ENCODE assay signal across 8 mouse cellular contexts in the genomic region with DNA sequence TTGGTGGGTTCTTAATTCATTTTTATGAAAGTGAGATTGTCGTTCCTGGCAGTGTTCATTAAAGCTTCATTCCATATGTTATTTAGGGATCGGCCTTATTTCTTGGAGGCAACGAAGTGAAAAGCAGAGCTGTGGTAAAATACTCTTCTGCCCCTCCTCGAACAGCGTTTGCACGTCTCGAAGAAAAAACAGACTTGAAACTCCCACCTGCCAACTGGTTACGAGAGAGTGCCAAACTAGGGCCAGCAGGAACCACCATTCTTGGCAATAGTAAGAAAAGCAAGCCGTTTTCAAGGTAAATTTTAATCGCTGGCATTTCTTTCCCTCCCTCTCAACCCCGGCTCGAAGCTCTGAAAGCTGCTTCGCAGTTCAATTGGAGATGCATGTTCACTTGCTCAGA. TPM values are rescaled to one million over a fixed set of nuclear protein-coding genes. Genes with fewer than 3 reads are reported as not detected.
DNase-seq lines count a peak whose midpoint lies in the region; ATAC-seq and TF ChIP-seq lines count a peak whose summit lies in the region.

No protein-coding gene starts in this region.

- WGBS in heart, embryonic 16.5 days = 91% methylated on average over 13 of the region's 13 CpGs
- 92% methylated on average over 13 of the region's 13 CpGs for WGBS in embryonic facial prominence, embryonic 10.5 days
- 91% methylated on average over 13 of the region's 13 CpGs for WGBS in intestine, embryonic 14.5 days
- WGBS in liver, postnatal 0 days (ENCODE audit: insufficient replicate concordance) = 85% methylated on average over 13 of the region's 13 CpGs

- H3K4me3 ChIP-seq in heart, embryonic 16.5 days (ENCODE audit: low read length) = peak overlapping the region; percentile 92
- H3K4me3 ChIP-seq in embryonic facial prominence, embryonic 10.5 days = peak overlapping the region; percentile 93
- no peak overlapping the region; the same call in 1 of the 2 replicates for H3K4me3 ChIP-seq in intestine, embryonic 14.5 days (ENCODE audit: low read depth, low read length)
- peak overlapping the region; percentile 97 for H3K4me3 ChIP-seq in liver, postnatal 0 days (ENCODE audit: low read depth, low read length)

- no peak for TF ChIP-seq CTCF in liver, postnatal 0 days (IDR thresholded peaks at IDR 0.05; ENCODE audit: low read depth)

- H3K4me2 ChIP-seq in heart, embryonic 16.5 days (ENCODE audit: low read depth, low read length) = peak overlapping the region; percentile 92
- peak overlapping the region; percentile 83 for H3K4me2 ChIP-seq in intestine, embryonic 14.5 days (ENCODE audit: low read length)
- H3K4me2 ChIP-seq in liver, postnatal 0 days (ENCODE audit: low read depth, low read length) = peak overlapping the region; percentile 87

- no peaks in the 10 kb centered on the region for H3K27me3 ChIP-seq in heart, embryonic 16.5 days (ENCODE audit: control insufficient read depth, insufficient read depth, low read length)
- H3K27me3 ChIP-seq in embryonic facial prominence, embryonic 10.5 days (replicated peaks; ENCODE audit: low read depth, poor library complexity, severe bottlenecking) = no peaks in the 10 kb centered on the region
- H3K27me3 ChIP-seq in intestine, embryonic 14.5 days (replicated peaks; ENCODE audit: control insufficient read depth, insufficient read depth, low read length) = no peaks in the 10 kb centered on the region
- no peaks in the 10 kb centered on the region for H3K27me3 ChIP-seq in liver, postnatal 0 days (ENCODE audit: insufficient read depth, low read length)

- H3K27ac ChIP-seq in heart, embryonic 16.5 days (ENCODE audit: low read length) = no peak overlapping the region
- H3K27ac ChIP-seq in embryonic facial prominence, embryonic 10.5 days (replicated peaks) = no peak overlapping the region
- no peak overlapping the region for H3K27ac ChIP-seq in intestine, embryonic 14.5 days (ENCODE audit: low read depth)
- no peak overlapping the region for H3K27ac ChIP-seq in liver, postnatal 0 days (ENCODE audit: low read depth)

- no peak overlapping the region for H3K9ac ChIP-seq in heart, embryonic 16.5 days (ENCODE audit: low read length)
- H3K9ac ChIP-seq in intestine, embryonic 14.5 days (ENCODE audit: low read length) = no peak overlapping the region
- peak overlapping the region; percentile 97; the same call in 1 of the 2 replicates for H3K9ac ChIP-seq in liver, postnatal 0 days (replicated peaks)

- peaks cover 11% of the 10 kb centered on the region for H3K4me1 ChIP-seq in heart, embryonic 16.5 days (ENCODE audit: control insufficient read depth, insufficient read depth, low read length)
- H3K4me1 ChIP-seq in embryonic facial prominence, embryonic 10.5 days = peaks cover 25% of the 10 kb centered on the region
- peaks cover 13% of the 10 kb centered on the region for H3K4me1 ChIP-seq in intestine, embryonic 14.5 days (replicated peaks; ENCODE audit: control insufficient read depth, insufficient read depth, low read length)
- H3K4me1 ChIP-seq in liver, postnatal 0 days (ENCODE audit: insufficient read depth) = peaks cover 14% of the 10 kb centered on the region

- no peaks in the 10 kb centered on the region for H3K9me3 ChIP-seq in heart, embryonic 16.5 days (replicated peaks; ENCODE audit: control insufficient read depth, low read length)
- no peaks in the 10 kb centered on the region for H3K9me3 ChIP-seq in embryonic facial prominence, embryonic 10.5 days
- H3K9me3 ChIP-seq in intestine, embryonic 14.5 days (ENCODE audit: control insufficient read depth, low read length) = no peaks in the 10 kb centered on the region
- no peaks in the 10 kb centered on the region for H3K9me3 ChIP-seq in liver, postnatal 0 days (ENCODE audit: low read length)

- peaks cover 34% of the 10 kb centered on the region for H3K36me3 ChIP-seq in heart, embryonic 16.5 days (ENCODE audit: control insufficient read depth, insufficient read depth)
- peaks cover 48% of the 10 kb centered on the region for H3K36me3 ChIP-seq in embryonic facial prominence, embryonic 10.5 days (replicated peaks)
- H3K36me3 ChIP-seq in intestine, embryonic 14.5 days (ENCODE audit: control insufficient read depth, insufficient read depth, low read length) = peaks cover 46% of the 10 kb centered on the region
- peaks cover 40% of the 10 kb centered on the region for H3K36me3 ChIP-seq in liver, postnatal 0 days (replicated peaks; ENCODE audit: insufficient read depth, low read length)

- intact Hi-C loops in heart, postnatal 25 days (cut with DNase I) = loop anchor here (5.0 kb wide), 1 partner anchor 607 kb away; no protein-coding TSS in a partner anchor

- ATAC-seq in heart, embryonic 16.5 days (replicated peaks; ENCODE audit: extremely low read depth, insufficient read depth, low FRiP score) = no peak
- ATAC-seq in intestine, embryonic 14.5 days (replicated peaks; ENCODE audit: low FRiP score, low TSS enrichment, low read depth) = no peak
- ATAC-seq in liver, postnatal 0 days = no peak

- no peak for TF ChIP-seq EP300 in liver, postnatal 0 days (IDR thresholded peaks at IDR 0.05; ENCODE audit: low read depth)

- DNase-seq in heart, postnatal 25 days (ENCODE audit: low spot score) = no peak
- DNase-seq in embryonic facial prominence, embryonic 10.5 days (ENCODE audit: low spot score) = no peak
- no peak for DNase-seq in intestine, embryonic 14.5 days (ENCODE audit: low spot score)
- DNase-seq in liver, postnatal 0 days = no peak
- DNase-seq in thymus, postnatal 4 days = no peak
- no peak for DNase-seq in retina, embryonic 14.5 days (ENCODE audit: low spot score)
- no peak for DNase-seq in MN1 (ENCODE audit: low spot score)

RNA-seq across cellular contexts. Expression of gene Edrf1, which starts 1.5 kb away (rescaled TPM):
- polyA plus RNA-seq in heart, embryonic 16.5 days (2015; fragmentation: Nextera tagmentation; extraction: Ambion mirVana) = 13.5 and 15.9 TPM in 2 replicates
- total RNA-seq in heart, postnatal 25 days (2021) = 10 to 100 TPM; 10.9 to 11.8 TPM
- 27.0 and 29.7 TPM in 2 replicates for polyA plus RNA-seq in embryonic facial prominence, embryonic 10.5 days (2016; fragmentation: Nextera tagmentation; extraction: Ambion mirVana)
- 17.9 and 24.9 TPM in 2 replicates for polyA plus RNA-seq in intestine, embryonic 14.5 days (2014; fragmentation: Nextera tagmentation; extraction: Ambion mirVana)
- 3.9 and 4.5 TPM in 2 replicates for polyA plus RNA-seq in liver, postnatal 0 days (2015; fragmentation: Nextera tagmentation; extraction: Ambion mirVana)

RNA-seq across cellular contexts. Expression of gene Tex36, which starts 36.9 kb away (rescaled TPM):
- polyA plus RNA-seq in heart, embryonic 16.5 days (2015; fragmentation: Nextera tagmentation; extraction: Ambion mirVana) = not detected in 2 replicates
- not detected for total RNA-seq in heart, postnatal 25 days (2021)
- polyA plus RNA-seq in embryonic facial prominence, embryonic 10.5 days (2016; fragmentation: Nextera tagmentation; extraction: Ambion mirVana) = not detected in 2 replicates
- not detected in 2 replicates for polyA plus RNA-seq in intestine, embryonic 14.5 days (2014; fragmentation: Nextera tagmentation; extraction: Ambion mirVana)
- polyA plus RNA-seq in liver, postnatal 0 days (2015; fragmentation: Nextera tagmentation; extraction: Ambion mirVana) = not detected in 2 replicates

RNA-seq across cellular contexts. Expression of gene Mmp21, which starts 41.0 kb away (rescaled TPM):
- polyA plus RNA-seq in heart, embryonic 16.5 days (2015; fragmentation: Nextera tagmentation; extraction: Ambion mirVana) = not detected in 2 replicates
- total RNA-seq in heart, postnatal 25 days (2021) = not detected
- polyA plus RNA-seq in embryonic facial prominence, embryonic 10.5 days (2016; fragmentation: Nextera tagmentation; extraction: Ambion mirVana) = 0.07 and 0.15 TPM in 2 replicates
- polyA plus RNA-seq in intestine, embryonic 14.5 days (2014; fragmentation: Nextera tagmentation; extraction: Ambion mirVana) = not detected in 2 replicates
- polyA plus RNA-seq in liver, postnatal 0 days (2015; fragmentation: Nextera tagmentation; extraction: Ambion mirVana) = 0.11 TPM in 1 of 2 replicates, not detected in the other
